Mouse (Mus musculus): ENCODE results near the gene Gnai3. TPM values are rescaled to one million over a fixed set of nuclear protein-coding genes. Genes with fewer than 3 reads are reported as not detected.

Gnai3 gene
- total and polyA plus RNA-seq, 2 experiments from 2014 or later, result 118 to 120 TPM

DNA sequence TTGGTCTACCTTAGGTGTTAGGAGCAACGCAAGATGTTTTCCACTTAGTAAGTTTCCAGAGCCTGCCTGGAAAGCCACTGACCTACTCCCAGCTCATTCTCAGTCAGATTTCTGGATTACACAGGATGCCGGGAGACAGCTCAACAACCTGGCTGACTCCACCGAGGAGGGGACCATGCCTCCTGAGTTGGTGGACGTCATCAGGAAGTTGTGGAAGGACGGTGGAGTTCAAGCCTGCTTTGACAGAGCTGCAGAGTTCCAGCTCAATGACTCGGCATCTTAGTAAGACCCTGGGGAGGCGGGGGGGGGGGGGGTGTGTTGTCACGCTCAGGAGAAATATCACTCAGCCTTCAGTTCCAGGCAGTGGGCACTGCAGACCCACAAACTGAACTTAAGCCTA, 49.7 kb downstream of the Gnai3 start:
- no peak overlapping the region for H3K27ac ChIP-seq (ENCODE audit: low read depth, low read length)
- no peaks in the 10 kb centered on the region for H3K9me3 ChIP-seq (ENCODE audit: low read length)
- H3K4me2 ChIP-seq (ENCODE audit: low read depth), result no peak overlapping the region
- WGBS, result 79% methylated on average over 8 of the region's 8 CpGs
- H3K36me3 ChIP-seq (ENCODE audit: insufficient read depth), result no peaks in the 10 kb centered on the region
- no peaks in the 10 kb centered on the region for H3K4me1 ChIP-seq (ENCODE audit: insufficient read depth)
- H3K4me3 ChIP-seq (ENCODE audit: low read depth, low read length), result no peak overlapping the region
- DNase-seq (no peak), ATAC-seq (no peak)
- H3K27me3 ChIP-seq (ENCODE audit: insufficient read depth, low read length), result no peaks in the 10 kb centered on the region
- no peak overlapping the region for H3K9ac ChIP-seq
- no peak for TF ChIP-seq CTCF (IDR thresholded peaks at IDR 0.05; ENCODE audit: low read depth)

DNA sequence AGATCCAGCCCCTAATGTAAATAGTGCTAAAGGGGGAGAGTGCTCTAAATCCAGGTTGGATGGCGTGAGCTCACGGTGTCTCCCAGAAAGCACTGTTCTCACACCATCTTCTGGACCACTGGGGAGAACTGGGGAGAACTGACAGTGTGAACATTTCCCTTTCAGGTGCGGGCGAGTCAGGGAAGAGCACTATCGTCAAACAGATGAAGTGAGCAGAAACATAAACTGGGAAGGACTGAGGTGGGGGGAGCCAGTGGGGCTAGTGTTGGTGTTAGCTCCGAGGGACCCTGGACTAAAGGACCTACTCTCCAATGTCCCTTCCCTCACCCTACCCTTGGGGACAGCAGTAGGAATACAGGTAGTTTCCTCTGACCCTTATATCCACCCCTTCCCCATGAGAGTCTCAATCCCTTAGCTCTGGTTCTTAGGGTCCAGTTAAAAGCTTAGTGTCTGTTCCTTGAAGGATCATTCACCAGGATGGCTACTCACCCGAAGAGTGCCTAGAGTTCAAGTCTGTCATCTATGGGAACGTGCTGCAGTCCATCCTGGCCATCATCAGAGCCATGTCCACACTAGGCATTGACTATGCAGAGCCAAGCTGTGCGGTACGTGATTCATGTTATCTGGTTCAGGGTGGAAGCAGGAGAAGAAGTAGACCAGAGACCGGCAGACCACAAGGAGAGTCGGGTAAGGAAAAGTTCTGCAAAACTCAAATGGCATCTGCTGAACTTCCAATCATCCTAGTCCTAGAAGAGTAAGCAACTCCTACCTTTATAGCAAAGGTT, 50.8 kb downstream of the Gnai3 start:
- 93% methylated on average over 12 of the region's 12 CpGs for WGBS

DNA sequence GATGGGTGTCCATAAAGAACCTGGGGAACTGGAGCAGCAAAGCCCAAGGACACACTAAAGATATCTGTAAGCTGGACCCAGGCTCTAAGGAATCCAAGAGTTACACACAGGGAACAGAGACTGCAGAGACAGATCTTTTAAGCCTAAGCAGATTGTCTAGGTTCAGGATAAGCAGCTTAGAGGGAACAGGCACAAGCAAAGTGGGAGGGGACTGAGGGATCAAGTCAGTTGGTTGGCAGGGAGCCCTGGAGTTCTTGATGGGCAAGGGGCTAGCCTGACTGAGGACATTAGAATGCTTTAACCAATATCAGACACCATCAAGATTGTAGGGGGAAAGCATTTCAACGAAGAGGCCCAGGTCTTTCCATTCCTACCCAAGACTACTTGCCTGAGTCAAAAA, 51.8 kb downstream of the Gnai3 start:
- H3K27me3 ChIP-seq (ENCODE audit: insufficient read depth, low read length), result no peaks in the 10 kb centered on the region
- TF ChIP-seq CTCF (IDR thresholded peaks at IDR 0.05; ENCODE audit: low read depth), result no peak
- ATAC-seq (no peak), DNase-seq (no peak)
- H3K36me3 ChIP-seq (ENCODE audit: insufficient read depth), result no peaks in the 10 kb centered on the region
- H3K4me3 ChIP-seq (ENCODE audit: low read depth, low read length), result no peak overlapping the region
- no peak overlapping the region for H3K4me2 ChIP-seq (ENCODE audit: low read depth)
- H3K9me3 ChIP-seq (ENCODE audit: low read length), result no peaks in the 10 kb centered on the region
- no peaks in the 10 kb centered on the region for H3K4me1 ChIP-seq (ENCODE audit: insufficient read depth)
- H3K9ac ChIP-seq, result no peak overlapping the region
- H3K27ac ChIP-seq (ENCODE audit: low read depth, low read length), result no peak overlapping the region
- WGBS, result 66% methylated on average over 1 of the region's 1 CpGs

More for the DNA sequence above, 50.8 kb downstream of the Gnai3 start:
- H3K4me1 ChIP-seq (ENCODE audit: insufficient read depth), result no peaks in the 10 kb centered on the region
- DNase-seq (no peak), ATAC-seq (no peak)
- no peaks in the 10 kb centered on the region for H3K9me3 ChIP-seq (ENCODE audit: low read length)
- no peak overlapping the region for H3K9ac ChIP-seq
- no peak for TF ChIP-seq CTCF (IDR thresholded peaks at IDR 0.05; ENCODE audit: low read depth)
- H3K27me3 ChIP-seq (ENCODE audit: insufficient read depth, low read length), result no peaks in the 10 kb centered on the region
- H3K4me3 ChIP-seq (ENCODE audit: low read depth, low read length), result no peak overlapping the region
- H3K4me2 ChIP-seq (ENCODE audit: low read depth), result no peak overlapping the region
- H3K36me3 ChIP-seq (ENCODE audit: insufficient read depth), result no peaks in the 10 kb centered on the region
- H3K27ac ChIP-seq (ENCODE audit: low read depth, low read length), result no peak overlapping the region

DNA sequence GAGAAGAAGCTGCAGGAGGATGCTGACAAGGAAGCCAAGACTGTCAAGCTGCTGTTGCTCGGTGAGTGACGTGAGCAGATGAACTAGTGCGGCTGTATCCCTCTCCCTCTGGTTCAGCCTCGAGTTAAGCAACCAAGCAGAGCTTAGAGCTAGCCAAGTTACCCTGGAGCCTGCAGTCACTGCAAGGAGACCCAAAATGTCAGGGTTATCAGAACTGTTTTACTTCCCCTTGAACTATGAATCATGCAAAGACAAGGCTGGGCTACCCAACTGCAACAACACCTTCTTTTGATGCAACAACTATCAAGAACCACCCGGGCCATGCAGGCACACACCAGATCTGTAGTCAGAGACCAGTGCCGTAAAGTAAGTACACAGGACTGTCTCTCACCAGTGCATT, 52.6 kb downstream of the Gnai3 start:
- H3K27me3 ChIP-seq (ENCODE audit: insufficient read depth, low read length), result no peaks in the 10 kb centered on the region
- H3K9me3 ChIP-seq (ENCODE audit: low read length), result no peaks in the 10 kb centered on the region
- H3K9ac ChIP-seq, result no peak overlapping the region
- H3K27ac ChIP-seq (ENCODE audit: low read depth, low read length), result no peak overlapping the region
- no peaks in the 10 kb centered on the region for H3K36me3 ChIP-seq (ENCODE audit: insufficient read depth)
- DNase-seq (no peak), ATAC-seq (peak; percentile 54; the same call in 1 of the 2 replicates)
- no peak overlapping the region for H3K4me3 ChIP-seq (ENCODE audit: low read depth, low read length)
- H3K4me2 ChIP-seq (ENCODE audit: low read depth), result no peak overlapping the region
- 40% methylated on average over 6 of the region's 6 CpGs for WGBS
- no peak for TF ChIP-seq CTCF (IDR thresholded peaks at IDR 0.05; ENCODE audit: low read depth)
- no peaks in the 10 kb centered on the region for H3K4me1 ChIP-seq (ENCODE audit: insufficient read depth)

DNA sequence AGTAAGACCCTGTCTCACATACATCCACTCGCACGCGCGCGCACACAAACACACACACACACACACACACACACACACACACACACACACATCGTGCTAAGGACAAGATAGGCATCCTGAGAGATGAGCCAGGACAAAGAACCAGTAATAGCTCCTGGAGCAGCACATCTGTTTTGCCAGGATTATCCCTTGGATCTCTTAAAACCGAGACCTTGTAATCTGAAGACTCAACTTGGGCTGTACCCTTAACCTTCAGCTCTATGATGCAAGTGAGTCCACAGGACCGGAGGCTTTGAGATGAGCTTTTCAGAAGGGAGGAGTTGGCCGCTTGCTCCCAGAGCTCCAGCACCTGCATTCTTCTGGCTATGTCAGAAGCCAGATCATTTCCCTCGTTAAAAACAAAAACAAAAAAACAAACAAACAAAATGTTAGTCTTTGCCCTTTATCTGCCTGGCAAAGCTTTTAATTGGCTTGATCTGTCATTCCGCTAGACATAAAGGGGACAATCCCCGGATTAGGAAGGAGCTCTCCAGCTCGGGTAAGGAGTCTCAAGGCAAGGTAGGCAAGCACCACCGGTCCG, 53.3 kb downstream of the Gnai3 start, which contains the start of gene Gnat2:
TSS of gene Gnat2 (plus strand) at position 254 of the 580 bp plus-strand sequence.
- H3K4me3 ChIP-seq (ENCODE audit: low read depth, low read length), result no peak within 1 kb of the TSS
- H3K36me3 ChIP-seq (ENCODE audit: insufficient read depth), result no peaks in the 10 kb centered on the region
- no peak for DNase-seq
- no peak within 1 kb of the TSS for H3K9ac ChIP-seq
- no peak within 1 kb of the TSS for H3K4me2 ChIP-seq (ENCODE audit: low read depth)
- ATAC-seq, result no peak
- whole genome bisulfite sequencing, result 51% methylated on average over 15 of the region's 15 CpGs
- no peak for TF ChIP-seq CTCF (IDR thresholded peaks at IDR 0.05; ENCODE audit: low read depth)
- H3K27me3 ChIP-seq (ENCODE audit: insufficient read depth, low read length), result no peaks in the 10 kb centered on the region
- H3K4me1 ChIP-seq (ENCODE audit: insufficient read depth), result no peaks in the 10 kb centered on the region
- H3K27ac ChIP-seq (ENCODE audit: low read depth, low read length), result no peak within 1 kb of the TSS
- no peaks in the 10 kb centered on the region for H3K9me3 ChIP-seq (ENCODE audit: low read length)

DNA sequence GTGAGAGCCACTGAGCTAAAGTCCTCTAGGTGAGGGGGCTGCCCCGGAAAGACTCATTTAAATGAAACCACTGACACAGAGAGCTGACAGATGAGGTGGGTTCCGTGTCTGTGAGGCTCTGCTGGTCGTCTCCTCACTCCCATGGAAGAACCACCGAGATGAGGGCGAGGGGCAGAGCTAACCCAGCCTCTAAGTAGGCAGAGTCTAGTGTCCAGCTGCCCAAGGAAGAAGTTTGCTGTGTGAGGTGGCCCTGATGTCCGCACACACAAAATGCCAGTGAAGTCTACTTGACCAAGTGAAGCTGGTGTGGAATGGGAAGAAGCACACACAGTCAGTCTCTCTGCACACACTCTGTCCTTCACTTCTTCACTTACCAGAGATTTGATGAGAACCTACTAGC, 53.9 kb downstream of the Gnai3 start:
- H3K4me2 ChIP-seq (ENCODE audit: low read depth), result no peak overlapping the region
- ATAC-seq (no peak), DNase-seq (no peak)
- no peaks in the 10 kb centered on the region for H3K9me3 ChIP-seq (ENCODE audit: low read length)
- no peak overlapping the region for H3K27ac ChIP-seq (ENCODE audit: low read depth, low read length)
- 86% methylated on average over 6 of the region's 6 CpGs for WGBS
- no peaks in the 10 kb centered on the region for H3K4me1 ChIP-seq (ENCODE audit: insufficient read depth)
- no peaks in the 10 kb centered on the region for H3K27me3 ChIP-seq (ENCODE audit: insufficient read depth, low read length)
- no peak overlapping the region for H3K9ac ChIP-seq
- TF ChIP-seq CTCF (IDR thresholded peaks at IDR 0.05; ENCODE audit: low read depth), result no peak
- H3K36me3 ChIP-seq (ENCODE audit: insufficient read depth), result no peaks in the 10 kb centered on the region
- no peak overlapping the region for H3K4me3 ChIP-seq (ENCODE audit: low read depth, low read length)

DNA sequence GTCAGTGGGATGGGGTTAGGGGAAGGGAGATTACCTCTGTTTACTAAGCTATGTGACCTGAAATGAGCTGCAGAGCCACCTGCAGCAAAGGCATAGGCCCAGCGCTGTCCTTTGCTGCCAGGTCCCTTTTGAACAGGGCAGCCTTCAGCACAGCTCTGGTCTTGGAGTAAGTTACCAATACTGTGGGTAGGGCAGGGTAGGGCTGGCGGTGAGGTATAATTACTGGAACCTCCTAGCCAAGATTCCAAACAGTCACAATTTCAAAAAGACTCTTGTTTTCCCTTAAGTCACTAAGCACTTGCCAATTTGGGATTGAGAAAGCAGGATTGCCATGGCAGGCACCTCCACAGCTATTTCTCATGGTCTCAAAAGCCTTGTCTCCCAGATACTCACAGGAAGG, 55.4 kb downstream of the Gnai3 start:
- Histone ChIP-seq H3K4me2 (ENCODE audit: low read depth) (no peak overlapping the region), H3K9me3 (ENCODE audit: low read length) (no peaks in the 10 kb centered on the region), H3K4me1 (ENCODE audit: insufficient read depth) (peaks cover 8% of the 10 kb centered on the region; the same call in 1 of the 2 replicates), H3K4me3 (ENCODE audit: low read depth, low read length) (no peak overlapping the region), H3K27me3 (ENCODE audit: insufficient read depth, low read length) (no peaks in the 10 kb centered on the region), H3K9ac (no peak overlapping the region), H3K36me3 (ENCODE audit: insufficient read depth) (no peaks in the 10 kb centered on the region), H3K27ac (ENCODE audit: low read depth, low read length) (no peak overlapping the region)
- 68% methylated on average over 2 of the region's 2 CpGs for WGBS
- DNase-seq (no peak), ATAC-seq (no peak)
- TF ChIP-seq CTCF (IDR thresholded peaks at IDR 0.05; ENCODE audit: low read depth), result no peak
